Mouse (Mus musculus) olfactory bulb, adult 2 months (tissue): ENCODE results near the gene Gm5414.

Experiments
- CTCF ChIP-seq: fragments of 200-500 bp; IDR thresholded peaks from 2 replicates; pipeline ENCODE4 v1.5.1; 2012; ENCODE audit warnings: low read depth, mild to moderate bottlenecking, low read length, moderate library complexity; ENCODE audit not compliant: insufficient read depth
- POLR2A ChIP-seq: fragments of 200-500 bp; IDR thresholded peaks from 2 replicates; pipeline ENCODE4 v1.6.1; 2012; ENCODE audit warnings: mild to moderate bottlenecking, low read depth, low read length, moderate library complexity; ENCODE audit not compliant: insufficient read depth

DNA sequence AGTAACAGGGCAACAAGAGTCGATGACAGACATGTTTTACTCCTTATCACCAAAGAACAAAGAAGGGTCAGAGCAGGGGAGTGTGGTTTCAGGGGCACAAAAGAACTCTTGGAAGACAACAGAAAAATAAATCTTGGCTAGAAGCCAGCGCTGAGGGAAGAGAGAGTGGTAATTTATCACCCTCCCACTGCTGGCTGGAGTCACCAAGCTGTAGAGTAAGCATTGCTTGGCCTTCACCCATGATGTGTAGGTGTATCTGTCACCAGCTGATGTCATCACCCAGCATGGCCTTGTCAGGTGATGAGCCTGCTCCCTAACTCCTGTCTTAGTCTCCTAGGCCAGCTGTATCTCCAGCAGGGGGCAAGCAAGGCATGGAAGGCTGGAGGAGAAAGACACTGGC, 43.5 kb downstream of the Gm5414 start:
- TF ChIP-seq CTCF: no peak
- TF ChIP-seq POLR2A: no peak
